Mouse (Mus musculus) A20 (cell line): ENCODE measurements at regions not wholly inside any gene's neighbourhood (a gene's known extent, or its start where the extent isn't known, plus 50 kb on each side); places are given as distances from the start of the nearest gene placed in this dataset.

Experiments
- DNase-seq: peaks from one replicate; pipeline ENCODE4 v3.0.0-alpha.2; 2011; ENCODE audit warnings: low read depth, low spot score

- no peak for DNase-seq
Measured at GRCm38 (mm10) chr17:9764041-9764606, 94.6 kb upstream of the Pabpc6 start.

DNA sequence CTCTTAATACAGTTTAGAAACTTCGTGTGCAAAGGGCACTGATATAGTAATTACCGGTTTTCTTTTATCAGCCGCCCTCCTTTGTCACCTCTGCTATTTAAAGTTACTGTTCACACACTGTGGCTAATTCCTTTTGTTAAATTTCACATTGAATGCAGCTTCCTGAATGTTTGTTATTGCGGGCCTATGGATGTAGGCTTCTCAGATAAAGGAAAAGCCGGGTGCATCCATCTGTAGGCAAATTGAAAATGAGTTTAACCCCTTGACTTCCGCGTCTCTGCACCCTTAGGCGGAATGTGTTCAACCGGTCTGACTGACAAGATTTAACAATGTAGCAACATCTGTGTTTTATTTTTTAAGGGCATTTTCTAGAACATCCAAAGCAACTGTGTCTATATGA, 93.6 kb upstream of the Pabpc6 start:
- DNase-seq: no peak

- DNase-seq: no peak
Measured at GRCm38 (mm10) chr17:9762436-9762835, 92.9 kb upstream of the Pabpc6 start.

GRCm38 (mm10) chr17:9760706-9761059, 91.2 kb upstream of the Pabpc6 start:
- DNase-seq: no peak

DNA sequence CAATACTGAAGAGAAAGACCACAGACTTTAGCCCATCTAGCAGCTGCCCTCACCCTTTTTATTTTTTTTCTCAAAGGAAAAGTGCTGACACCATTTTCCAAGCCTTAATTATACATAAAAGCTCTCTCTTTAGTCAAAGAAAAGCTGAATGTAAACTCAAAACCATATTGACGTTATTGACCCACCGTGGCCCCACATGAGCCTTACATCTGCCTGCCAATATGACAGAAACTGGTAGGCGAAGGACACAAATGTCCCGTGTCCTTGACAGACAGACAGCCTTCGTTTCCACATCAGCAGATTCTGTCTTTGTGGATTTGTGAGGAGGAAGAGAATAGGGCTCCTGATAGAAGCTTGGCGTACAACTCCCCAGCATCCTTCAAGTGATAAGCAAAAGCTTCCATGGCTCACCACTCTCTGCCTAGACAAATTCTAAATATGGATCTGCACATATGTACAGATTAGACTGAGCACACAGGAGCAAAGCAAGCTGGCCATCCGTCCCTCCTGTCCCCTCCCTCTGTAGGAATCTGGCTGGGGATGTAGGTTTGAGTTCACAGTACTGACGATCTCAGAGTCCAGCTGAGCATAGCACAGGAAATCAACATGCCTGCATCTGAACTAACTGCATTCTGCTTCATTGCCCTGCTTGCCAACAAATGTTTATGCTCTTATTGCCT, 90.6 kb upstream of the Pabpc6 start:
- no peak for DNase-seq

GRCm38 (mm10) chr17:9759421-9759852, 89.9 kb upstream of the Pabpc6 start:
- no peak for DNase-seq

DNA sequence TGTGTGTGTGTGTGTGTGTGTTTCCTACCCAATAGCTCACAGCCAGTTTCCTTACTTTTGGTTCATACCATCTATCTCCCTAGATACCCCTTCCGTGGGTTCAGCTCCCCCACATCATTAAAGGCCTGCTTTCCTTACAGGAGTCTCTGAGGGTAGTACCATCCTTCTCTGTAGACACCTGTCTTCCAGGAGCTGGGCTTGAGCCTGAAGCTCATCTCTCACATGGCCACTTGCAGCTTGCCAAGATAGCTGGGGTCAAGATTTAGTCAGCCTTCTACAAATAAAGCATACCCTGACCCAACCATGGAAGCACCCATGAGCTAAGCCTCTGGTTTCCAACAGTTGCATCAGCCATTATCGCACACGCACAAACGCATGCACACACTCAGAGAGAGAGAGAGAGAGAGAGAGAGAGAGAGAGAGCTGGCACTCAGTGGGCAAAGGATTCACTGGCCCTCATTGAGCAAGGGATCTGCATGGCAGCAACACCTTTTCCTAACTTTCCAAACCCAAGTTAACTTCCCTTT, 88.3 kb upstream of the Pabpc6 start:
- no peak for DNase-seq

GRCm38 (mm10) chr17:9756675-9757074, 87.2 kb upstream of the Pabpc6 start:
- DNase-seq: no peak

DNA sequence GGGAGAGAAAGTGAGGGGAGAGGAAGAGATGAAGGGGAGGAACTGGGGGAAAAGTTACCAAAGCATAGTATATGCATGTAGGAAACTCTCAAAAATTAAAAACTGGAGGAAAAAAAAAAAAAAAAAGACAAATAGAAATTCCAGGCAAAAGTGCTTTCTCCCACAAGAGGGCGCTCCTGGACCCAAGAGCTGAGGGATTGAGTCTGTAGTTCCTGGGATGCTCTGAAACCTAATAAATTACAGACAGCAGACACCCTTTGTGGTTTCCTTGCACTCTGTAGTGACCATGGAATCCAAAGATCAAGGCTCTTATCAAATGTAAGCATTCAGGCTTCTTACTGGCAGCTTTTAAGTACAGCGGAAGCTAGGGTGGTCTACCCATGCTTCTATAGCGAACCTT, 86.7 kb upstream of the Pabpc6 start:
- no peak for DNase-seq

- DNase-seq: no peak
Measured at GRCm38 (mm10) chr17:9755576-9755975, 86.1 kb upstream of the Pabpc6 start.

DNA sequence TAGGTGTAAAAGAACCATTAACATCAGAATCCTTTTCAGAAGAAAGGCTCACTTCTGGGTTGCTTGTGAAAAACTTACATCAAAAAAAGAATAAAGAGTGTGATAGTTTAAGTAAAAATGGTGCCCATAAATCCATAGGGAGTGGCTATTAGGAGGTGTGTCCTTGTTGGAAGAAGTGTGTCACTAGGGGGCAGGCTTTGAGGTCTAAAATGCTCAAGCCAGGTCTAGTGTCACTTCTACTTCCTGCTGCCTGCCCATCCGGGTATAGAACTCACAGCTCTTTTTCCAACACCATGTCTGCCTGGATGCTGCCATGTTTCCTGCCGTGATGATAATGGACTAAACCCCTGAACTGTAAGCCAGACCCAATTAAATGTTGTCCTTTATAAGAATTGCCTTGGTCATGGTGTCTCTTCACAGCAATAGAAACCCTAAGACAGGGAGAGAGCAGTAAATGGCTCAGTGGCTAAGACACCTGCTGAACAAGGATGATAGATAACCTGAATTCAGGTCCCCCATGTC, 85.4 kb upstream of the Pabpc6 start:
- DNase-seq: no peak

DNA sequence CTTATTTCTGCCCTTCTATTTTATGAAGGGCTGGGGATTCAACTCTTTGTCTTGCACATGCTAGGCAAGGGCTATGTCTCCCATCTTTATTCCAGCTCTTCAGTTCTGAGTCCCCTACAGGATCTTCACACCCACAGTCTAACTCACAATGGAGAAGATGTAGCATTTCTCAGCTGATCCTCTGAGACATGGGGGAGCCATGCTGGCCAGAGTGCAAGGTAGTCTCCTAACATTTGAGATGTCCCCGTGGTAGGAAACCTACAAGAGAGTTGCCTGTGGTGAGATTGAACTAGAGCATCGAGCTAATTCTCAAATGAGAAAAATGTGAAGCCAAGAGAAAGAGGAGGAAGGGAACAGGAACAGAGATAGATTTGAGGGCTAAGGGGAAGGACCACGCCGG, 83.3 kb upstream of the Pabpc6 start:
- DNase-seq: no peak

DNA sequence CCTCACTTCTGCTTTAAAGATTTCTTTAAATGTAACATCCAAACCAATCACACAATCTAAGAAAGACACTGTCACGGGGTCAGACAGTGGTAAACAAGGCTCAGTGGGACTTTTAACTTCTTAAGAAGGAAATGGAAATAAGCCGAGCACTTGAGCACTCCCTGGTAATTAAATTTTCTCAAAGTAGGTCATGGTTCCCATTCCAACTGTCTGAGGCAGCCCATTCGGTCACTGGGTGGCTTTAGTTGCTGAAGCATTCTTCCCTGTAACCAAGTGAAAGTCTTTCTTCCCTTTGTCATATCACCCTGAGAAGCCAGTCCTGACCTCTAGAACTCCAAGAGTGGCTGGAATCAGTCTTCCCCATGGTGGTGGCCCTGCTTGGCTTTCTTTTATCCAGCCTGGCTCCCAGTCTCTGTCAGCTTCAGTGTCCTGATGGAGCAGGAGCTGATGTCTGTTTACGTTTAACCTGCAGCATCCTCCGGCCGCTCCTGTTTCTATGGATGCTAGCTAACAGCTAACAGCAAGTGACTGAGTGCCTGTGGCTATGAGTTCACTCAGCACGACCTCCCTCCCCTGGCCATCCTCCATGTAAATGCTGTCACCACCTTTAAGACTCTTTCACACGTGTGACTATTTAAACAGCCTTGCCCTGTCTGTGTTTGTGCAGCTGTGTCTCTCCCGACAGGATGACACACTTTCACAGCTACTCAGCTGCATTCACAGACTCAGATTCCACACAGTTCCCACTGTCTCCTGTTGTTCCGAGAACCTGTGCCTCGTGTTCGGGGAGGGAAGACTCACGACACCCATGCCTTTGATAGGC, 82.0 kb upstream of the Pabpc6 start:
- no peak for DNase-seq

DNA sequence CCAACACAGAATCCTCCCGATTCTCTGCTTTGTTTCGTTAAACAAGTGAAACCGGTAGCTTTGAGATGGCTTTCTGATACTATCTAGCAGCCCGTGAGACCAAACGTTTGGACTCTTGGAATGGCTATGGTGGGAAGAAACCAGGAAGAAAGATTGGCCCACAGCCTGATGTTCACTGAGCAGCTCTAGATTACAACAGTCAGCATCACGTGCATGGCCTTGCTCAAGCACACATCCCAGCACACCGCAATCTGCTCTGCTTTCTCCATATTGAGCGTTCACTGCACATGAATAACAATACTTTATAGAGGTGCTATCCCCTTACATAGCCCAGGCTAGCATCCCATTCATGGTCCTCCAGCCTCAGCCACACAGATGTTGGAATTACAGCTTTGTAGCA, 80.5 kb upstream of the Pabpc6 start:
- DNase-seq: no peak

DNA sequence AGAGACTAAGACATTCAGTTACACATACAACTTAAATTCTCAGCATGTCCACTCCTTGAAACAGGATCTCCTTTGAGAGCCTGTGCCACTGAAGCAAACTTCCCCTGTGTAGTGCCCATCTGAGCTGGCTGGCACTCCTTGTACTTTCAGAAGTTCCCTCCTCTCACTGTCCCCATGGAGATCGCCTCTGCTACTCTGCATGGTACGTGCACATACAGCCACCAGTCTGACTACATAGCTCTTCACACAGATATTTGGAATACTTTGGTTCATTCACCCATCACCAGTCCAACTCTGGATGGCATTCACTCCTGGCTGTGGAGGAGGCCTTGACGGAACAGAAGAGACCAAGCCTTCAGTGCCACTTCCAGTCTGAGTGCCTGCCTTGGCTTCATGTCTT, 79.8 kb upstream of the Pabpc6 start:
- DNase-seq: no peak

DNA sequence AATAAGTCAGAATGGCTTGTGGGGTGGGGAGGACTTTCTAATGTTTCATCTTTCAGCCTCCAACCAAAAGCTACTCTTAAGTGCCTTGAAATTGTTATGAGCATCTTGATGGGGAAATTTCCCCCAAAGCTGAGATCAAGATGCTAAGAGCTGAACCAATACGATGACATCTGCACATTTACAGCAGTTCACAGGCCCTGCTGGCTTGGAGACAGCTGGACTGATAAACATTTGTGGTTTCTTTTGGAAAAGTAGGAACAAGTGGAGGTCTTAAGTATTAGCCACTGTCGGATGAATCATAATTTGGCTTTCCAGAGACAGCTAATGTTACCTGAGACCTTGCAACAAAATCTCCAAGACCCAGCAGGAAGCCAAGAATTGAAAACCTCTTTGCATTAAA, 78.4 kb upstream of the Pabpc6 start:
- no peak for DNase-seq

- DNase-seq: no peak
Measured at GRCm38 (mm10) chr17:9743342-9743741, 73.8 kb upstream of the Pabpc6 start.

- DNase-seq: no peak
Measured at GRCm38 (mm10) chr17:9741321-9741720, 71.8 kb upstream of the Pabpc6 start.

- no peak for DNase-seq
Measured at GRCm38 (mm10) chr17:9729020-9729419, 59.5 kb upstream of the Pabpc6 start.

- DNase-seq: no peak
Measured at GRCm38 (mm10) chr17:9725704-9726469, 56.4 kb upstream of the Pabpc6 start.

GRCm38 (mm10) chr17:9723484-9723883, 54.0 kb upstream of the Pabpc6 start:
- DNase-seq: no peak

- no peak for DNase-seq
Measured at GRCm38 (mm10) chr17:9722709-9723108, 53.2 kb upstream of the Pabpc6 start.
